ENCODE assay signal across 18 mouse cellular contexts in genomic region chr7:19321464-19321863, GRCm38 (mm10). TPM values are rescaled to one million over a fixed set of nuclear protein-coding genes. Genes with fewer than 3 reads are reported as not detected.
DNase-seq lines count a peak whose midpoint lies in the region; ATAC-seq and TF ChIP-seq lines count a peak whose summit lies in the region.
"Had no signal": no experiment of that assay in that cellular context is flagged by ENCODE, and none has a peak within 500 bp of the region (broad histone marks: within the 10 kb centered on the region; RNA-seq: fewer than 3 reads in every experiment).

No protein-coding gene starts in this region.

- peak; percentile 38 for DNase-seq in lung, postnatal 0 days (ENCODE audit: low spot score)
- DNase-seq in lung, postnatal 14 days: no peak
- DNase-seq in CD4-positive helper T cell, adult 2 months (ENCODE audit: low read depth, low spot score): peak; percentile 86
- DNase-seq in naive thymus-derived CD4-positive, alpha-beta T cell, adult 2 months (ENCODE audit: low read depth): peak; percentile 67
- DNase-seq in gastrocnemius, postnatal 25 days: no peak
- DNase-seq in left cerebral cortex, adult 18-20 months (ENCODE audit: low spot score in 2 of 2): no peak
- DNase-seq: heart, adult 18-20 months; kidney, adult 11 months; kidney, postnatal 10 days; layer of hippocampus, adult 9-11 months; liver, embryonic 13.5 days; right cerebral cortex, postnatal 14 days had no signal

- TF ChIP-seq CTCF in lung, postnatal 0 days (IDR thresholded peaks at IDR 0.05): no peak

- H3K27me3 ChIP-seq in lung, postnatal 0 days (replicated peaks; ENCODE audit: insufficient read depth, low read length): peaks cover 4% of the 10 kb centered on the region; the same call in 1 of the 2 replicates
- H3K27me3 ChIP-seq: Patski had no signal

- H3K27ac ChIP-seq in lung, postnatal 0 days (ENCODE audit: low read length): no peak overlapping the region
- H3K27ac ChIP-seq: hindbrain, embryonic 12.5 days; liver, embryonic 13.5 days had no signal

- H3K4me1 ChIP-seq in lung, postnatal 0 days (ENCODE audit: insufficient read depth, low read depth, low read length): peaks cover 7% of the 10 kb centered on the region; the same call in 1 of the 2 replicates

- H3K36me3 ChIP-seq in lung, postnatal 0 days (ENCODE audit: insufficient read depth, low read length): no peaks in the 10 kb centered on the region
- H3K36me3 ChIP-seq: embryonic facial prominence, embryonic 15.5 days; hindbrain, embryonic 12.5 days; liver, embryonic 13.5 days had no signal

- no peak overlapping the region for H3K4me3 ChIP-seq in lung, postnatal 0 days (ENCODE audit: low read depth, low read length)
- H3K4me3 ChIP-seq: embryonic facial prominence, embryonic 15.5 days; hindbrain, embryonic 12.5 days; liver, embryonic 13.5 days had no signal

- no peak for ATAC-seq in lung, postnatal 0 days
- ATAC-seq in common myeloid progenitor, adult 5-6 weeks (replicated peaks; ENCODE audit: low read depth, poor library complexity, severe bottlenecking): peak; percentile 4; the same call in 1 of the 2 replicates
- ATAC-seq: Patski had no signal

- 34% methylated on average over 5 of the region's 5 CpGs for WGBS in lung, postnatal 0 days

- H3K4me2 ChIP-seq in lung, postnatal 0 days (replicated peaks; ENCODE audit: low read depth, low read length): no peak overlapping the region
- H3K4me2 ChIP-seq: embryonic facial prominence, embryonic 15.5 days; hindbrain, embryonic 12.5 days; liver, embryonic 13.5 days had no signal

- H3K9me3 ChIP-seq in lung, postnatal 0 days (ENCODE audit: low read length): no peaks in the 10 kb centered on the region
- H3K9me3 ChIP-seq: embryonic facial prominence, embryonic 15.5 days; hindbrain, embryonic 12.5 days; liver, embryonic 13.5 days had no signal

- TF ChIP-seq EP300 in lung, postnatal 0 days (IDR thresholded peaks at IDR 0.05): no peak

- no peak overlapping the region for H3K9ac ChIP-seq in lung, postnatal 0 days (replicated peaks; ENCODE audit: low read depth)
- H3K9ac ChIP-seq: embryonic facial prominence, embryonic 15.5 days; hindbrain, embryonic 12.5 days; liver, embryonic 13.5 days had no signal

RNA-seq across cellular contexts. Expression of gene Fosb, which starts 11.6 kb away (rescaled TPM):
- polyA plus RNA-seq in lung, postnatal 0 days (2015; fragmentation: Nextera tagmentation; extraction: Ambion mirVana): 0.17 and 0.44 TPM in 2 replicates
- 61.8 and 98.3 TPM in 2 replicates for total RNA-seq in common myeloid progenitor, adult 5-6 weeks (2017)
- total RNA-seq in gastrocnemius, postnatal 25 days (2021): under 1 TPM; 0.43 to 0.64 TPM
- total RNA-seq in left cerebral cortex, adult 18-20 months (2021): 10 to 100 TPM; 20.9 to 54.7 TPM
- polyA plus RNA-seq: forebrain, embryonic 11.5 days; hindbrain, embryonic 12.5 days; liver, embryonic 13.5 days had no signal

RNA-seq across cellular contexts. Expression of gene Ercc1, which starts 23.1 kb away (rescaled TPM):
- 51.0 and 57.8 TPM in 2 replicates for polyA plus RNA-seq in lung, postnatal 0 days (2015; fragmentation: Nextera tagmentation; extraction: Ambion mirVana)
- total RNA-seq in common myeloid progenitor, adult 5-6 weeks (2017): 17.1 and 18.9 TPM in 2 replicates
- total RNA-seq in gastrocnemius, postnatal 25 days (2021): 10 to 100 TPM; 21.5 to 25.4 TPM
- total RNA-seq in left cerebral cortex, adult 18-20 months (2021): 10 to 100 TPM; 39.1 to 45.2 TPM

RNA-seq across cellular contexts. Expression of gene Cd3eap, which starts 37.8 kb away (rescaled TPM):
- 6.5 and 7.6 TPM in 2 replicates for polyA plus RNA-seq in lung, postnatal 0 days (2015; fragmentation: Nextera tagmentation; extraction: Ambion mirVana)
- total RNA-seq in common myeloid progenitor, adult 5-6 weeks (2017): 23.2 and 27.6 TPM in 2 replicates
- total RNA-seq in gastrocnemius, postnatal 25 days (2021): 10 to 100 TPM in 1 of 2 experiments, 1 to 10 TPM in 1; 8.5 to 10.1 TPM
- total RNA-seq in left cerebral cortex, adult 18-20 months (2021): 10 to 100 TPM; 17.1 to 18.1 TPM

RNA-seq across cellular contexts. Expression of gene Ppp1r13l, which starts 38.1 kb away (rescaled TPM):
- polyA plus RNA-seq in lung, postnatal 0 days (2015; fragmentation: Nextera tagmentation; extraction: Ambion mirVana): 4.1 and 4.2 TPM in 2 replicates
- 0.82 and 0.96 TPM in 2 replicates for total RNA-seq in common myeloid progenitor, adult 5-6 weeks (2017)
- 1 to 10 TPM; 2.6 TPM for total RNA-seq in gastrocnemius, postnatal 25 days (2021)
- total RNA-seq in left cerebral cortex, adult 18-20 months (2021): 1 to 10 TPM; 8.2 to 9.6 TPM

RNA-seq across cellular contexts. Expression of gene Rtn2, which starts 39.0 kb away (rescaled TPM):
- 23.8 and 26.6 TPM in 2 replicates for polyA plus RNA-seq in lung, postnatal 0 days (2015; fragmentation: Nextera tagmentation; extraction: Ambion mirVana)
- total RNA-seq in common myeloid progenitor, adult 5-6 weeks (2017): 0.14 TPM in 1 of 2 replicates, not detected in the other
- 100 to 1,000 TPM; 943 to 950 TPM for total RNA-seq in gastrocnemius, postnatal 25 days (2021)
- total RNA-seq in left cerebral cortex, adult 18-20 months (2021): 100 to 1,000 TPM; 128 to 129 TPM
- total RNA-seq: megakaryocyte progenitor cell, adult 5-6 weeks had no signal

Comparison
In these comparisons a context has a peak if more than half of its experiments do, and no peak if none do; other contexts are left out.
1. DNase-seq: peak in lung, postnatal 0 days (single experiment), CD4-positive helper T cell, adult 2 months (single experiment) and naive thymus-derived CD4-positive, alpha-beta T cell, adult 2 months (single experiment); none in lung, postnatal 14 days (single experiment), gastrocnemius, postnatal 25 days (single experiment) and left cerebral cortex, adult 18-20 months (0 of 2).
2. RNA of gene Fosb, which starts 11.6 kb away (total RNA-seq): 61.8 to 98.3 TPM in common myeloid progenitor, adult 5-6 weeks and 20.9 to 54.7 TPM in left cerebral cortex, adult 18-20 months; 0.43 to 0.64 TPM in gastrocnemius, postnatal 25 days; every median in the first group is over 10 times any median in the second.